Mouse (Mus musculus) CH12.LX (cell line): ENCODE data around the gene Prr13. TPM values are rescaled to one million over a fixed set of nuclear protein-coding genes. Genes with fewer than 3 reads are reported as not detected.

Source experiments
- DNase-seq: peaks from one replicate; pipeline ENCODE4 v3.0.0-alpha.2; 2013; ENCODE audit errors: extremely low read depth
- H3K27ac ChIP-seq: 2 replicates; pipeline ENCODE4 v1.5.1; 2012; ENCODE audit warnings: low read depth, mild to moderate bottlenecking, control low read depth, moderate library complexity; ENCODE audit not compliant: insufficient read depth
- H3K27me3 ChIP-seq: replicated peaks from 2 replicates; pipeline ENCODE3; 2012; ENCODE audit warnings: inconsistent platforms
- H3K36me3 ChIP-seq, 2 experiments: replicated peaks in 1 of 2; 2 replicates each; pipeline versions ENCODE3 to v1.6.1; 2012; ENCODE audit warnings: inconsistent platforms in 1 of 2, low read length in 1 of 2, mild to moderate bottlenecking in 1 of 2, mixed read lengths in 1 of 2, moderate library complexity in 1 of 2; ENCODE audit not compliant: control insufficient read depth in 1 of 2, insufficient read depth in 1 of 2
- H3K4me1 ChIP-seq, 2 experiments: 2 replicates each; pipeline ENCODE4 v1.6.1; 2012; ENCODE audit warnings: inconsistent platforms in 1 of 2, moderate library complexity in 1 of 2; ENCODE audit not compliant: insufficient read depth in 2 of 2, control insufficient read depth in 1 of 2
- H3K4me2 ChIP-seq: 2 replicates; pipeline ENCODE4 v1.6.1; 2012; ENCODE audit warnings: low read depth, mild to moderate bottlenecking, control low read depth; ENCODE audit not compliant: poor library complexity, insufficient read depth, severe bottlenecking
- H3K4me3 ChIP-seq, 3 experiments: fragments of 150-350 bp in 1 of 3; sonication (generic) in 1 of 3; replicated peaks in 1 of 3; 2 replicates each; pipeline versions ENCODE3 to v1.5.1; 2011 to 2012; ENCODE audit warnings: low read depth in 2 of 3, low read length in 2 of 3, mild to moderate bottlenecking in 2 of 3, moderate library complexity in 2 of 3, control low read depth in 1 of 3, improper control_type of control experiment in 1 of 3, inconsistent platforms in 1 of 3, mixed read lengths in 1 of 3; ENCODE audit not compliant: poor library complexity in 1 of 3
- H3K79me2 ChIP-seq: replicated peaks from 2 replicates; pipeline ENCODE4 v1.6.1; 2012; ENCODE audit warnings: mild to moderate bottlenecking, moderate library complexity; ENCODE audit not compliant: control insufficient read depth, poor library complexity, insufficient read depth, severe bottlenecking; ENCODE audit errors: extremely low read depth
- H3K9ac ChIP-seq: 2 replicates; pipeline ENCODE4 v1.6.1; 2012; ENCODE audit warnings: low read depth, mild to moderate bottlenecking, control low read depth, moderate library complexity; ENCODE audit not compliant: insufficient read depth
- H3K9me3 ChIP-seq: replicated peaks from 2 replicates; pipeline ENCODE3; 2012; ENCODE audit warnings: low read length, inconsistent platforms, mixed read lengths
- BHLHE40 ChIP-seq: IDR thresholded peaks from 2 replicates; pipeline ENCODE4 v1.6.1; 2011; ENCODE audit warnings: mild to moderate bottlenecking, low read depth, low read length, improper control_type of control experiment
- CHD1 ChIP-seq: IDR thresholded peaks from 2 replicates; pipeline ENCODE4 v1.6.1; 2012; ENCODE audit warnings: low read depth, low read length, improper control_type of control experiment, inconsistent platforms
- CHD2 ChIP-seq: IDR thresholded peaks from 2 replicates; pipeline ENCODE4 v1.6.1; 2011; ENCODE audit warnings: low read length, improper control_type of control experiment
- CTCF ChIP-seq, 2 experiments: IDR thresholded peaks in 1 of 2; conservative IDR thresholded peaks in 1 of 2; 2 replicates each; pipeline ENCODE4 v1.5.1; 2011 to 2012; ENCODE audit warnings: low read depth in 2 of 2, low read length in 2 of 2, improper control_type of control experiment in 1 of 2, inconsistent platforms in 1 of 2, mild to moderate bottlenecking in 1 of 2, moderate library complexity in 1 of 2
- E2F4 ChIP-seq: IDR thresholded peaks from 2 replicates; pipeline ENCODE4 v1.6.1; 2011; ENCODE audit warnings: low read depth, low read length, improper control_type of control experiment; ENCODE audit not compliant: insufficient replicate concordance
- ELF1 ChIP-seq: IDR thresholded peaks from 2 replicates; pipeline ENCODE4 v1.6.1; 2014; ENCODE audit warnings: low read depth, mild to moderate bottlenecking, inconsistent platforms, low read length, improper control_type of control experiment
- GABPA ChIP-seq: IDR thresholded peaks from 2 replicates; pipeline ENCODE4 v1.6.1; 2012; ENCODE audit warnings: low read depth, low read length, improper control_type of control experiment, inconsistent platforms; ENCODE audit not compliant: insufficient replicate concordance
- IRF4 ChIP-seq: IDR thresholded peaks from 2 replicates; pipeline ENCODE4 v1.6.1; 2014; ENCODE audit warnings: low read depth, mild to moderate bottlenecking, inconsistent platforms, low read length, improper control_type of control experiment
- JUN ChIP-seq: IDR thresholded peaks from 2 replicates; pipeline ENCODE4 v1.6.1; 2011; ENCODE audit warnings: low read depth, mild to moderate bottlenecking, low read length, improper control_type of control experiment, moderate library complexity; ENCODE audit not compliant: insufficient read depth
- JUND ChIP-seq: conservative IDR thresholded peaks from 2 replicates; pipeline ENCODE4 v1.6.1; 2011; ENCODE audit warnings: low read depth, low read length, improper control_type of control experiment
- KAT2A ChIP-seq: IDR thresholded peaks from 2 replicates; pipeline ENCODE4 v1.6.1; 2012; ENCODE audit warnings: low read length, improper control_type of control experiment, inconsistent platforms; ENCODE audit not compliant: insufficient replicate concordance
- MAFK ChIP-seq: IDR thresholded peaks from 2 replicates; pipeline ENCODE4 v1.6.1; 2011; ENCODE audit warnings: low read length, improper control_type of control experiment; ENCODE audit not compliant: insufficient replicate concordance
- MEF2A ChIP-seq: IDR thresholded peaks from 2 replicates; pipeline ENCODE4 v1.6.1; 2014; ENCODE audit warnings: low read depth, mild to moderate bottlenecking, inconsistent platforms, low read length, improper control_type of control experiment, borderline replicate concordance
- NELFE ChIP-seq: IDR thresholded peaks from 2 replicates; pipeline ENCODE4 v1.6.1; 2011; ENCODE audit warnings: low read depth, low read length, improper control_type of control experiment
- NRF1 ChIP-seq: IDR thresholded peaks from 2 replicates; pipeline ENCODE4 v1.6.1; 2014; ENCODE audit warnings: low read depth, mild to moderate bottlenecking, inconsistent platforms, low read length, improper control_type of control experiment, moderate library complexity
- RAD21 ChIP-seq: IDR thresholded peaks from 2 replicates; pipeline ENCODE4 v1.6.1; 2011; ENCODE audit warnings: low read depth, mild to moderate bottlenecking, low read length, improper control_type of control experiment, moderate library complexity
- SIN3A ChIP-seq: IDR thresholded peaks from 2 replicates; pipeline ENCODE4 v1.6.1; 2012; ENCODE audit warnings: low read length, improper control_type of control experiment, inconsistent platforms
- SMC3 ChIP-seq: IDR thresholded peaks from 2 replicates; pipeline ENCODE4 v1.6.1; 2011; ENCODE audit warnings: low read depth, low read length, improper control_type of control experiment
- TBP ChIP-seq: conservative IDR thresholded peaks from 2 replicates; pipeline ENCODE4 v1.6.1; 2011; ENCODE audit warnings: low read depth, low read length, improper control_type of control experiment
- TCF12 ChIP-seq: IDR thresholded peaks from 2 replicates; pipeline ENCODE4 v1.6.1; 2014; ENCODE audit warnings: low read depth, mild to moderate bottlenecking, inconsistent platforms, low read length, improper control_type of control experiment
- USF1 ChIP-seq: IDR thresholded peaks from 2 replicates; pipeline ENCODE4 v1.6.1; 2014; ENCODE audit warnings: low read depth, mild to moderate bottlenecking, inconsistent platforms, low read length, improper control_type of control experiment
- USF2 ChIP-seq: conservative IDR thresholded peaks from 2 replicates; pipeline ENCODE4 v1.6.1; 2011; ENCODE audit warnings: low read depth, low read length, improper control_type of control experiment
- ZC3H11A ChIP-seq: IDR thresholded peaks from 2 replicates; pipeline ENCODE4 v1.6.1; 2012; ENCODE audit warnings: low read depth, mild to moderate bottlenecking, inconsistent platforms, low read length, improper control_type of control experiment
- ZKSCAN1 ChIP-seq: IDR thresholded peaks from 2 replicates; pipeline ENCODE4 v1.6.1; 2012; ENCODE audit warnings: low read depth, inconsistent platforms, low read length, improper control_type of control experiment, borderline replicate concordance
- ZMIZ1 ChIP-seq: IDR thresholded peaks from 2 replicates; pipeline ENCODE4 v1.6.1; 2012; ENCODE audit warnings: low read depth, mild to moderate bottlenecking, inconsistent platforms, low read length, improper control_type of control experiment
- ZNF384 ChIP-seq: IDR thresholded peaks from 2 replicates; pipeline ENCODE4 v1.6.1; 2012; ENCODE audit warnings: low read depth, low read length, improper control_type of control experiment, inconsistent platforms
- dilution Hi-C: fragments of 300-500 bp; cut with MboI; formaldehyde crosslinking; loops from 2 replicates; pipeline ENCODE4 v1.14.3; 2020; ENCODE audit warnings: low sequenced_read_pairs; ENCODE audit not compliant: extremely low pct_unique_long_range_greater_than_20kb, extremely low pct_ligation_motif_present
- in situ Hi-C: fragments of 300-500 bp; cut with MboI; formaldehyde crosslinking; loops from 3 replicates; pipeline ENCODE4 v1.14.3; 2019; ENCODE audit warnings: low sequenced_read_pairs, low pct_ligation_motif_present, low pct_unique_long_range_greater_than_20kb, mixed read lengths
- polyA plus RNA-seq: library from polyadenylated mRNA; unstranded; fragments of >175 nt; gene quantifications from 2 replicates; pipeline ENCODE4 v1.2.1, GENCODE M21; 2012; ENCODE audit warnings: low read depth; ENCODE audit not compliant: insufficient read length
- total RNA-seq, 2 experiments: library from RNA; depleted of rRNA; stranded (reverse); fragments of 300-350 nt in 1 of 2; fragments of >200 nt in 1 of 2; gene quantifications; 2 replicates each; pipeline ENCODE4 v1.2.3; 2012 to 2014

Prr13 gene
- total and polyA plus RNA-seq, 3 experiments = 32.2 to 131 (median 36.4) TPM

DNA sequence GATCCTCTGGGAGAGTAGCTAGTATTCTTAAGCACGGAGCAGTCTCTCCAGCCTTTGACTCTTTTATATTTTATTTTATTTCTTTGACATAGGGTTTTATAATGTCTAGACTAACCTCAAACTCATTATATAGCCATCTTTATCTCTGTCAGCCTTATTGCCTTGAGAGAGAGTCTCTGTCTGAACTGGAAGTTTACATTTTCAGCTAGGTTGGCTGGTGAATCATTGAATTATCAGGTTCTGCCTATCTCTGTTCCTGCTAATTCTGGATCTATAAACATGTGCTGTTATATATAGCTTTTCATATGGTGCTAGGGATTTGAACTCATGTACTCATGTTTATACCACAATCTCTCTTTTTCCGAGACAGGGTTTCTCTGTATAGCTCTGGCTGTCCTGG is 41.3 kb upstream of the Prr13 start:
- dilution Hi-C loops (no loop called here), in situ Hi-C loops (no loop called here)
- H3K27me3 ChIP-seq = no peaks in the 10 kb centered on the region
- no peak for DNase-seq
- H3K9ac ChIP-seq = no peak overlapping the region
- H3K36me3 ChIP-seq = peaks cover 3 to 48% of the 10 kb centered on the region in 2 experiments
- H3K79me2 ChIP-seq = peaks cover 80% of the 10 kb centered on the region
- no peak for TF ChIP-seq KAT2A
- no peak for TF ChIP-seq ZC3H11A
- no peak for TF ChIP-seq JUND
- TF ChIP-seq SMC3 = no peak
- no peak for TF ChIP-seq ZMIZ1
- no peak for TF ChIP-seq SIN3A
- TF ChIP-seq USF1 = no peak
- no peak for TF ChIP-seq RAD21
- no peak for TF ChIP-seq TBP
- TF ChIP-seq NRF1 = no peak
- TF ChIP-seq GABPA = no peak
- TF ChIP-seq E2F4 = no peak
- TF ChIP-seq IRF4 = no peak
- no peak for TF ChIP-seq ZKSCAN1
- no peak for TF ChIP-seq USF2
- no peak for TF ChIP-seq CHD2
- TF ChIP-seq ELF1 = no peak
- TF ChIP-seq BHLHE40 = no peak
- no peak for TF ChIP-seq NELFE
- TF ChIP-seq MEF2A = no peak
- H3K4me2 ChIP-seq = no peak overlapping the region
- peaks cover 0 to 28% of the 10 kb centered on the region in 2 experiments; a peak in 2 of 4 replicates for H3K4me1 ChIP-seq
- no peaks in the 10 kb centered on the region for H3K9me3 ChIP-seq
- no peak overlapping the region for H3K4me3 ChIP-seq
- no peak overlapping the region for H3K27ac ChIP-seq

DNA sequence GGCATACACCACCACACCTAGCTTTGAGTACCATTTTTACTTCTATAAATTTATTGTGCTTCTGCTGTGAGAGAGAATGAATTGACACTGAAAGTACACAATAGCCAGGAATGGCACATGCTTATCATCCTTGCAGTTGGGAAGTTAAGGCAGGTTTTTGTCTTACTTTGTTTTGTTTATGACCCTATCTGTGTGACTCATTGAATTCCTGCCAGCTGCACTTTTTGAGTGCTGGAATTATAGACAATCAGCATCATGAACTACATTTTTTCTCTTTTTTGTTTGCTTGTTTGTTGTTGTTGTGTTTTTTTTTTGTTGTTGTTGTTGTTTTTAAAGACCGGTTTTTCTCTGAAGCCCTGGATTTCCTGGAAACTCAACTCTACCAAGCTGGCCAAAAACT is 37.8 kb upstream of the Prr13 start:
- dilution Hi-C loops (no loop called here), in situ Hi-C loops (no loop called here)
- no peak for DNase-seq
- Histone ChIP-seq H3K4me1 (peaks cover 0 to 19% of the 10 kb centered on the region in 2 experiments; a peak in 2 of 4 replicates), H3K79me2 (peaks cover 63% of the 10 kb centered on the region), H3K36me3 (peaks cover 12 to 65% of the 10 kb centered on the region in 2 experiments), H3K4me2 (no peak overlapping the region), H3K9me3 (no peaks in the 10 kb centered on the region), H3K4me3 (no peak overlapping the region), H3K9ac (no peak overlapping the region), H3K27ac (no peak overlapping the region), H3K27me3 (no peaks in the 10 kb centered on the region)
- no peak for TF ChIP-seq GABPA
- TF ChIP-seq USF1 = no peak
- no peak for TF ChIP-seq ZKSCAN1
- no peak for TF ChIP-seq TCF12
- TF ChIP-seq ZC3H11A = no peak
- no peak for TF ChIP-seq JUN
- no peak for TF ChIP-seq MAFK
- no peak for TF ChIP-seq JUND
- no peak for TF ChIP-seq ELF1
- TF ChIP-seq SMC3 = no peak
- no peak for TF ChIP-seq CHD1
- TF ChIP-seq CTCF (conservative IDR thresholded peaks at IDR 0.05 in 1 of 2, IDR thresholded peaks at IDR 0.05 in 1 of 2; ENCODE audit: low read depth in 2 of 2, low read length in 2 of 2) = no peak
- no peak for TF ChIP-seq ZNF384
